Mouse (Mus musculus) small intestine, adult 2 months (tissue): ENCODE data around the gene Gm11214. TPM values are rescaled to one million over a fixed set of nuclear protein-coding genes. Genes with fewer than 3 reads are reported as not detected.
A peak's percentile ranks its signal among the peaks of the same experiment; 100 is the strongest.

Experiments
- H3K27ac ChIP-seq: fragments of 200-500 bp; 2 replicates; pipeline ENCODE4 v1.5.1; 2012; ENCODE audit warnings: low read depth, low read length, control low read depth, inconsistent platforms; ENCODE audit not compliant: insufficient read depth
- H3K27me3 ChIP-seq: fragments of 200-500 bp; 2 replicates; pipeline ENCODE4 v1.6.1; 2012; ENCODE audit warnings: mild to moderate bottlenecking, moderate library complexity, low read length, inconsistent platforms; ENCODE audit not compliant: control insufficient read depth, insufficient read depth
- H3K36me3 ChIP-seq: fragments of 200-500 bp; 2 replicates; pipeline ENCODE4 v1.6.1; 2012; ENCODE audit warnings: mild to moderate bottlenecking, low read length, control low read depth, inconsistent platforms; ENCODE audit not compliant: control insufficient read depth, insufficient read depth
- H3K4me1 ChIP-seq: fragments of 200-500 bp; 2 replicates; pipeline ENCODE4 v1.6.1; 2012; ENCODE audit warnings: low read length, inconsistent platforms, mixed read lengths; ENCODE audit not compliant: control insufficient read depth, insufficient read depth, insufficient read length
- H3K4me3 ChIP-seq: fragments of 200-500 bp; 2 replicates; pipeline ENCODE4 v1.5.1; 2012; ENCODE audit warnings: low read depth, mild to moderate bottlenecking, control low read depth, inconsistent platforms, low read length, moderate library complexity
- CTCF ChIP-seq: fragments of 200-500 bp; IDR thresholded peaks from 2 replicates; pipeline ENCODE4 v1.5.1; 2012; ENCODE audit warnings: low read depth, mild to moderate bottlenecking, control low read depth, inconsistent platforms, low read length, moderate library complexity, mixed read lengths; ENCODE audit not compliant: insufficient replicate concordance, insufficient read length; ENCODE audit errors: extremely low read depth
- POLR2A ChIP-seq: fragments of 200-500 bp; IDR thresholded peaks from 2 replicates; pipeline ENCODE4 v1.6.1; 2012; ENCODE audit warnings: low read depth, mild to moderate bottlenecking, control low read depth, inconsistent platforms, low read length, moderate library complexity
- WGBS: fragments of 180-500 bp; shearing (Covaris S2); methylation state at CpG from one replicate; pipeline ENCODE4 v1.1.7; 2018; 5-methylcytosine and 5-hydroxymethylcytosine counted together
- polyA plus RNA-seq: library from polyadenylated mRNA; depleted of rRNA; stranded (reverse); fragments of >200 nt; gene quantifications from 2 replicates; pipeline ENCODE4 v1.2.3, GENCODE M21; 2012

The Gm11214 gene
- polyA plus RNA-seq, 1 experiment, result not detected

DNA sequence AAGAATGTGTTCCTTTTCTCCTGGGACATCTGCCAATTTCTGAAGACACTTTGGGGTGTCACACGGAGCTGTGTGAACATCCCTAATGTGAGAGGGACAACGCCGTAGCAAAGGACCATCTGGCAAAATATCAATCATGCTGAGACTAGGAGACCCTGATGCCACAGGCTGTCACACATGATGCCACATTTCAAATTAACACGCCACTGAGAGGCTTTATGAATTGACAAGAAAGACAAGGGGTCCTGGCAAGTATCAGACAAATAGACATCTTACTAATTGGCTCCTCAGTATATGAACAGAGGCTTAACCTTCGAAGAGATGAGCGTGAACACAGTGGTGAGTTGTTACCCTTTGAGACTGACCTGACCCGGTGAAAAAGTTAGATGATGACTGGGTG, 2.6 kb upstream of the Gm11214 start:
- no peaks in the 10 kb centered on the region for H3K4me1 ChIP-seq
- H3K27me3 ChIP-seq, result no peaks in the 10 kb centered on the region
- H3K27ac ChIP-seq, result no peak overlapping the region
- no peak overlapping the region for H3K4me3 ChIP-seq
- 84% methylated on average over 7 of the region's 7 CpGs for WGBS
- H3K36me3 ChIP-seq, result no peaks in the 10 kb centered on the region
- TF ChIP-seq POLR2A, result no peak
- no peak for TF ChIP-seq CTCF

DNA sequence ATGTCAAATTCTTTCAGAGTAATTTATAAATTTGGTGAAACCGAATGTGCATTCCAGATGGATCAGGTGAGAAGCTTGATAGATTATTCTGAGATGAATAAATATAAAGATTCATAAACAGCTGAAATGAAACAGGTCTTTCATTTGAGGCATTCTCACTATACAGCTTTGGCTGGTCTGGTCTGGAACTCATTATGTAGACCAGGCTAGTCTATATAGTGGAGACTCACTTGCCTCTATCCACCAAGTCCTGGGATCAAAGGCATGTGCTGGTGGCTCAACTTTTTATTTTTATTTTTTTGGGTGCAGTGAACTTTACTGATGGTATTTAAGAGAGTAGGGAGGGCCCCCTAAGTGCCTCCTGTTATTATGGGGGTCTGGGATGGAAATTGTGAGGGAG, 1.3 kb downstream of the Gm11214 start:
- H3K27me3 ChIP-seq, result no peaks in the 10 kb centered on the region
- H3K36me3 ChIP-seq, result no peaks in the 10 kb centered on the region
- no peak overlapping the region for H3K27ac ChIP-seq
- no peak overlapping the region for H3K4me3 ChIP-seq
- H3K4me1 ChIP-seq, result no peaks in the 10 kb centered on the region
- no peak for TF ChIP-seq CTCF
- TF ChIP-seq POLR2A, result no peak
- 87% methylated on average over 1 of the region's 1 CpGs for WGBS

DNA sequence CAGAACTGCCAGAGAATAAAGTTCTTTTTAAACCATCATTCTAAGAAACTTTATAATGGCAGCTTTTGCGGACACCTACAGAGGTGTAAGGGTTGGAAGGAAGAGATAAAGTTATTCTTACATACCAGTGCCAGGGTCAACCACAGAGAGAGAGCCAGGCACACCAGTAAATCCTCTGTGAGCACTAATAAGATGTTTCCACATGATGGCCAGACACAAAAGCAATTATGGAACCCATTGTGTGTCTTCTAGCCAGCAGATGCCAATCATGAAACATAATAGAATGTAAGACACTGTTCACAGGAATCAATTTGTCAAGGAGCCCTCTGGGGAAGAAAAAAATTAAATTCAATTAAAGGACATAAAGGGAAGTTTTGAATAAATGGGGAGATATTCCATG, 1.8 kb downstream of the Gm11214 start:
- Histone ChIP-seq H3K27ac (no peak overlapping the region), H3K4me3 (no peak overlapping the region)

DNA sequence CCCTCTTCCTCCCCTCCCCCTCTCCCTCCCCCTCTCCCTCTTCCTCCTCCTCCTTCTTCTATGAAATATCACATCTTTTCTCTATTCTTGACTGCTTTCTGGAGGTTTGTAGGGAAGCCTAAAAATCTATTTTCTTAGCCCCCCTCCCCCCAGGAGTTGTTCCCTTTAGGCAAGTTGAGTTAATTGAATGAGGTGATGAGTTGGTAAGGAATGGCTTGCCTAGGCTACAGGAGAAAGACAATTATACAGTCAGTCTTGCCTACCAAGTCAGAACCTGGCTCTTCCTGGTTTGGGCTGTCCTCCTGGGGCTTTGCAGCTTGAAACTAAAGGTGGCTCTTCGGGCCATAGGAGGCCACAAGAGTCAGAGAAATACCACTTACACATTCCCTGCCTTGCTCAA, 3.4 kb downstream of the Gm11214 start:
- no peaks in the 10 kb centered on the region for H3K36me3 ChIP-seq
- 87% methylated on average over 1 of the region's 1 CpGs for WGBS
- no peak overlapping the region for H3K27ac ChIP-seq
- H3K4me3 ChIP-seq, result no peak overlapping the region
- no peaks in the 10 kb centered on the region for H3K4me1 ChIP-seq
- no peaks in the 10 kb centered on the region for H3K27me3 ChIP-seq
- TF ChIP-seq POLR2A, result no peak
- no peak for TF ChIP-seq CTCF

More for the DNA sequence above, 1.8 kb downstream of the Gm11214 start:
- no peak for TF ChIP-seq POLR2A
- no peak for TF ChIP-seq CTCF
- Histone ChIP-seq H3K36me3 (no peaks in the 10 kb centered on the region), H3K27me3 (no peaks in the 10 kb centered on the region), H3K4me1 (no peaks in the 10 kb centered on the region)
- WGBS, result 81% methylated on average over 1 of the region's 1 CpGs

- H3K4me1 ChIP-seq, result 0 out of 2 replicates have a peak, but pooled peaks cover 2% of the 10 kb centered on the region
- H3K36me3 ChIP-seq, result no peaks in the 10 kb centered on the region
- no peaks in the 10 kb centered on the region for H3K27me3 ChIP-seq
- 39% methylated on average over 4 of the region's 4 CpGs for WGBS
- TF ChIP-seq CTCF (no peak), POLR2A (no peak)
- no peak overlapping the region for H3K4me3 ChIP-seq
- no peak overlapping the region for H3K27ac ChIP-seq
These were observed 4.1 kb downstream of the Gm11214 start for GRCm38 (mm10) chr4:63659086-63659485.

GRCm38 (mm10) chr4:63654381-63654780, 8.8 kb downstream of the Gm11214 start:
- no peaks in the 10 kb centered on the region for H3K36me3 ChIP-seq
- no peaks in the 10 kb centered on the region for H3K27me3 ChIP-seq
- H3K4me1 ChIP-seq, result 0 out of 2 replicates have a peak, but pooled peaks cover 2% of the 10 kb centered on the region
- no peak overlapping the region for H3K4me3 ChIP-seq
- WGBS, result 83% methylated on average over 1 of the region's 1 CpGs
- no peak overlapping the region for H3K27ac ChIP-seq
- TF ChIP-seq CTCF (peak; percentile 56; the same call in 1 of the 2 replicates), POLR2A (no peak)

DNA sequence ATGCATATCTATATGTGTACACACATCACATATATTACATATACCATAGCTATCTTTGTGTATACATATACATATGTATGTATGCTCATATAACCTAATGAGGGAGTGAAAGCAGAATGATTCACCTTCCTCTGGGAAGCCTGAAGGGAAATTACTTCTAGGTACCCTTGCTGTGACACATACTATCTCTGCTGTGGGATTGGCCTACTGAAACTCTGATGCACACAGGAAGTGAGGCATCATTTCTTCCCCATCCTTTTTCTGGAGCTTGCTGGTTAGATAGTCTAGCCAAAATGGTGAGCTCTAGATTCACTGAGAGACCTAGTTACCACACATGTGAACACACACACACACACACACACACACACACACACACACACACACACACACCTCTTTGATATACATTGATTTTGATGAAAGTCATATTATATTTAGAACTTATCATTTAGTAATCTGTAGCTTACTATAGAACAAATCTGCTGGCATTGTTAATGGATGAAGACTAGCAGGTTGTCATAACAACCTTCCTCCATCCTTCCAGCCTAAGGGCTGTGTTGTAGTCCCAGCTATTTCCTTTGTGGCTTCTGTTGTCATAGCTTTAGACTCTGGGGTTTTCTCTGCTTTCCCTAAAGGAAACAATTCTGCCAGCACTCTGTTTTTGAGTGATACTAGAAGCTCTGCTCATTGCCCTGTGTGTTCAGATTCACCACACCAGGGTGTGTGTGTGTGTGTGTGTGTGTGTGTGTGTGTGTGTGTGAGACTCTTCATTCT, 19.0 kb downstream of the Gm11214 start:
- no peaks in the 10 kb centered on the region for H3K27me3 ChIP-seq
- TF ChIP-seq CTCF (no peak), POLR2A (no peak)
- no peak overlapping the region for H3K4me3 ChIP-seq
- no peak overlapping the region for H3K27ac ChIP-seq
- H3K4me1 ChIP-seq, result no peaks in the 10 kb centered on the region
- no peaks in the 10 kb centered on the region for H3K36me3 ChIP-seq
